In the genomic region with DNA sequence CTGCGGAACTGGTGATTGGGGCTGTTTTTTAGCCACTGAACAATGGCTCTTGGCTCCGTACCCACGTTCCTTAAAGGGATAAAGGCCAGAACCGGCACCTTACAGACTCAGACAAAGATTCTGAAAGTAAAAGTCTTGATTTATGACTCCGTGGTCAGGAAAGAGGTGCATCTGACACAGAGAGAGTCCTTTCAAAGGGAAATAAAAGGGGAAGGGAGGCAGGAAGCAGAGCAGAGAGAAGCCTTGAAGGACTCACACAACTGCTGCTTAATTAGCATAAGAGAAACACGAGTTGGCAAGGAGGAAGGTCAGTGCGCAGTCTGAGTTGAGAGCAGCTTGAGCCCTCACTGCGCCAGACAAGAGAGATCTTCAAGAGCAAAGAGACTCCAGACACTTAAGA, we compare ENCODE assay signal across 8 mouse cellular contexts. TPM values are rescaled to one million over a fixed set of nuclear protein-coding genes. Genes with fewer than 3 reads are reported as not detected.
DNase-seq lines count a peak whose midpoint lies in the region; ATAC-seq lines count a peak whose summit lies in the region.

No protein-coding gene starts in this region.

- DNase-seq in testis, postnatal 14 days (ENCODE audit: low spot score) = peak; percentile 31
- no peak for DNase-seq in testis, postnatal 10 days (ENCODE audit: low spot score)
- DNase-seq in embryonic facial prominence, embryonic 11.5 days (ENCODE audit: low spot score) = peak; percentile 24
- DNase-seq in hindbrain, embryonic 11.5 days (ENCODE audit: low spot score) = peak; percentile 39
- peak; percentile 24 for DNase-seq in splenic B cell, adult 2 months (ENCODE audit: low read depth, low spot score)
- DNase-seq in gastrocnemius, postnatal 25 days = no peak
- no peak for DNase-seq in left cerebral cortex, postnatal 10 days (ENCODE audit: extremely low spot score in 1 of 2, low spot score in 2 of 2)

- no peak overlapping the region for H3K27ac ChIP-seq in embryonic facial prominence, embryonic 11.5 days (replicated peaks; ENCODE audit: low read depth, low read length)
- H3K27ac ChIP-seq in hindbrain, embryonic 11.5 days (ENCODE audit: low read depth, low read length) = no peak overlapping the region
- H3K27ac ChIP-seq in lung, embryonic 16.5 days (ENCODE audit: low read length) = no peak overlapping the region

- 21% methylated on average over 8 of the region's 8 CpGs for WGBS in embryonic facial prominence, embryonic 11.5 days
- 19% methylated on average over 8 of the region's 8 CpGs for WGBS in hindbrain, embryonic 11.5 days
- 21% methylated on average over 8 of the region's 8 CpGs for WGBS in lung, embryonic 16.5 days

- H3K9ac ChIP-seq in embryonic facial prominence, embryonic 11.5 days (replicated peaks; ENCODE audit: low read length) = no peak overlapping the region
- no peak overlapping the region for H3K9ac ChIP-seq in hindbrain, embryonic 11.5 days (ENCODE audit: low read depth, low read length)
- H3K9ac ChIP-seq in lung, embryonic 16.5 days (ENCODE audit: low read length) = no peak overlapping the region

- H3K4me1 ChIP-seq in embryonic facial prominence, embryonic 11.5 days (ENCODE audit: control insufficient read depth, insufficient read depth, low read length) = no peaks in the 10 kb centered on the region
- no peaks in the 10 kb centered on the region for H3K4me1 ChIP-seq in hindbrain, embryonic 11.5 days (replicated peaks; ENCODE audit: control insufficient read depth, insufficient read depth, low read length)
- peaks cover 3% of the 10 kb centered on the region; the same call in 1 of the 2 replicates for H3K4me1 ChIP-seq in lung, embryonic 16.5 days (replicated peaks; ENCODE audit: control insufficient read depth, insufficient read depth, low read length)

- H3K4me3 ChIP-seq in embryonic facial prominence, embryonic 11.5 days (ENCODE audit: low read depth, low read length) = no peak overlapping the region
- no peak overlapping the region for H3K4me3 ChIP-seq in hindbrain, embryonic 11.5 days (ENCODE audit: low read depth, low read length)
- H3K4me3 ChIP-seq in lung, embryonic 16.5 days (ENCODE audit: low read length) = no peak overlapping the region

- intact Hi-C loops in left cerebral cortex, postnatal 10 days (cut with DNase I) = no loop called here

- no peaks in the 10 kb centered on the region for H3K9me3 ChIP-seq in embryonic facial prominence, embryonic 11.5 days (replicated peaks; ENCODE audit: control insufficient read depth, low read length)
- no peaks in the 10 kb centered on the region for H3K9me3 ChIP-seq in hindbrain, embryonic 11.5 days (ENCODE audit: control insufficient read depth, low read length)
- H3K9me3 ChIP-seq in lung, embryonic 16.5 days (ENCODE audit: control insufficient read depth, low read length) = no peaks in the 10 kb centered on the region; the same call in 1 of the 2 replicates

- no peak for ATAC-seq in embryonic facial prominence, embryonic 11.5 days (replicated peaks; ENCODE audit: insufficient number of reproducible peaks, low FRiP score, low TSS enrichment, low read depth)
- ATAC-seq in hindbrain, embryonic 11.5 days (ENCODE audit: low FRiP score) = peak; percentile 76
- peak; percentile 47 for ATAC-seq in lung, embryonic 16.5 days (ENCODE audit: low read depth)

- no peaks in the 10 kb centered on the region for H3K27me3 ChIP-seq in embryonic facial prominence, embryonic 11.5 days (ENCODE audit: control insufficient read depth, insufficient read depth, low read length)
- H3K27me3 ChIP-seq in hindbrain, embryonic 11.5 days (ENCODE audit: control insufficient read depth, insufficient read depth, low read length) = no peaks in the 10 kb centered on the region
- H3K27me3 ChIP-seq in lung, embryonic 16.5 days (ENCODE audit: control insufficient read depth, insufficient read depth, low read depth, low read length) = no peaks in the 10 kb centered on the region
- H3K27me3 ChIP-seq in splenic B cell, adult 2 months (ENCODE audit: control insufficient read depth, insufficient read depth, low read length, poor library complexity, severe bottlenecking) = no peaks in the 10 kb centered on the region

- no peaks in the 10 kb centered on the region for H3K36me3 ChIP-seq in embryonic facial prominence, embryonic 11.5 days (replicated peaks; ENCODE audit: control insufficient read depth, insufficient read depth, low read depth, low read length)
- H3K36me3 ChIP-seq in hindbrain, embryonic 11.5 days (ENCODE audit: control insufficient read depth, insufficient read depth, low read length) = no peaks in the 10 kb centered on the region
- no peaks in the 10 kb centered on the region for H3K36me3 ChIP-seq in lung, embryonic 16.5 days (ENCODE audit: control insufficient read depth, insufficient read depth, low read length)
- H3K36me3 ChIP-seq in splenic B cell, adult 2 months (ENCODE audit: control insufficient read depth, insufficient read depth, low read length, poor library complexity, severe bottlenecking) = no peaks in the 10 kb centered on the region

- no peak overlapping the region; the same call in 1 of the 2 replicates for H3K4me2 ChIP-seq in embryonic facial prominence, embryonic 11.5 days (ENCODE audit: low read depth, low read length)
- no peak overlapping the region for H3K4me2 ChIP-seq in hindbrain, embryonic 11.5 days (replicated peaks; ENCODE audit: low read depth, low read length)
- peak overlapping the region; percentile 8; the same call in 1 of the 2 replicates for H3K4me2 ChIP-seq in lung, embryonic 16.5 days (ENCODE audit: low read depth, low read length)

RNA-seq across cellular contexts. Expression of a gene that starts 13.7 kb away (rescaled TPM):
- 17.2 and 18.6 TPM in 2 replicates for polyA plus RNA-seq in embryonic facial prominence, embryonic 11.5 days (2014; fragmentation: Nextera tagmentation; extraction: Ambion mirVana)
- polyA plus RNA-seq in hindbrain, embryonic 11.5 days (2014; fragmentation: Nextera tagmentation; extraction: Ambion mirVana) = 16.2 and 16.4 TPM in 2 replicates
- 22.0 and 23.5 TPM in 2 replicates for polyA plus RNA-seq in lung, embryonic 16.5 days (2015; fragmentation: Nextera tagmentation; extraction: Ambion mirVana)
- 1 to 10 TPM; 2.6 to 2.9 TPM for total RNA-seq in gastrocnemius, postnatal 25 days (2021)
- 1 to 10 TPM; 3.6 to 4.2 TPM for total RNA-seq in left cerebral cortex, postnatal 10 days (2021)

Comparison
In these comparisons a context has a peak if more than half of its experiments do, and no peak if none do; other contexts are left out.
1. DNase-seq: peak in testis, postnatal 14 days (single experiment), embryonic facial prominence, embryonic 11.5 days (single experiment), hindbrain, embryonic 11.5 days (single experiment) and splenic B cell, adult 2 months (single experiment); none in testis, postnatal 10 days (single experiment), gastrocnemius, postnatal 25 days (single experiment) and left cerebral cortex, postnatal 10 days (0 of 2).